Mouse (Mus musculus) hindlimb bud, embryonic 11.5 days (tissue): Measurements from ENCODE around the gene Rnd2.
"Not testable (repeated sequence)": the region's sequence is repeated elsewhere in the genome, so short reads cannot be mapped to it uniquely, and the experiment has no call there.

ENCODE experiments used
- DNase-seq: peaks from one replicate; pipeline ENCODE4 v3.0.0-alpha.2; 2012; ENCODE audit warnings: low read depth, low spot score; ENCODE audit errors: extremely low spot score

The Rnd2 gene

GRCm38 (mm10) chr11:101464211-101465100 lies at the start of gene Rnd2:
Rnd2 (plus strand) TSS chr11:101464999.
- DNase-seq: no peak

GRCm38 (mm10) chr11:101415306-101415705 lies 49.5 kb upstream of the Rnd2 start:
- no peak for DNase-seq

GRCm38 (mm10) chr11:101416433-101417100 lies 48.2 kb upstream of the Rnd2 start:
- DNase-seq: no peak

- DNase-seq: peak; percentile 57
Measured at GRCm38 (mm10) chr11:101417101-101417855, 47.5 kb upstream of the Rnd2 start, which contains the start of gene Aarsd1. Aarsd1 (minus strand) TSS chr11:101417615.

- no peak for DNase-seq
Measured at GRCm38 (mm10) chr11:101418991-101419390, 45.8 kb upstream of the Rnd2 start.

- no peak for DNase-seq
Measured at GRCm38 (mm10) chr11:101419610-101420009, 45.2 kb upstream of the Rnd2 start.

- no peak for DNase-seq
Measured at GRCm38 (mm10) chr11:101420148-101420547, 44.7 kb upstream of the Rnd2 start.

- DNase-seq: no peak
Measured at GRCm38 (mm10) chr11:101424105-101424851, 40.5 kb upstream of the Rnd2 start, which contains the start of gene Gm27029. Gm27029 (minus strand) TSS chr11:101424796.

- DNase-seq: peak; percentile 86
Measured at GRCm38 (mm10) chr11:101424925-101425813, 39.6 kb upstream of the Rnd2 start, which contains the start of the genes Rundc1 and Ptges3l. Rundc1 (plus strand) TSS chr11:101425085. Ptges3l (minus strand) TSS chr11:101425333.

GRCm38 (mm10) chr11:101426165-101426564 lies 38.6 kb upstream of the Rnd2 start:
- DNase-seq: no peak

GRCm38 (mm10) chr11:101431327-101431726 lies 33.5 kb upstream of the Rnd2 start:
- DNase-seq: no peak

GRCm38 (mm10) chr11:101433396-101433795 lies 31.4 kb upstream of the Rnd2 start:
- no peak for DNase-seq

- no peak for DNase-seq
Measured at GRCm38 (mm10) chr11:101435831-101436230, 29.0 kb upstream of the Rnd2 start.

GRCm38 (mm10) chr11:101436916-101437315 lies 27.9 kb upstream of the Rnd2 start:
- DNase-seq: no peak

- not testable (repeated sequence) for DNase-seq
Measured at GRCm38 (mm10) chr11:101438006-101438405, 26.8 kb upstream of the Rnd2 start.

- DNase-seq: not testable (repeated sequence)
Measured at GRCm38 (mm10) chr11:101441450-101442126, 23.2 kb upstream of the Rnd2 start.

GRCm38 (mm10) chr11:101442127-101442693 lies 22.6 kb upstream of the Rnd2 start, which contains the start of gene Rpl27:
Rpl27 (plus strand) TSS chr11:101442298.
- DNase-seq: peak; percentile 100

GRCm38 (mm10) chr11:101442760-101443159 lies 22.0 kb upstream of the Rnd2 start:
- no peak for DNase-seq
